Mouse (Mus musculus): Measurements from ENCODE around the gene Zfp57. TPM values are rescaled to one million over a fixed set of nuclear protein-coding genes. Genes with fewer than 3 reads are reported as not detected.

The Zfp57 gene
- polyA plus RNA-seq, 1 experiment from 2014 or later: 252 TPM

- 70% methylated on average over 7 of the region's 7 CpGs for WGBS
- H3K4me1 ChIP-seq: peaks cover 65% of the 10 kb centered on the region
- 0 out of 2 replicates have a peak overlapping the region, but pooled peaks have one; percentile 97 for H3K27ac ChIP-seq (replicated peaks)
- ATAC-seq (ENCODE audit: low FRiP score): no peak
- peak overlapping the region; percentile 48 for H3K9ac ChIP-seq (replicated peaks)
- peak overlapping the region; percentile 84 for H3K4me2 ChIP-seq
- H3K9me3 ChIP-seq (replicated peaks): no peaks in the 10 kb centered on the region
- H3K4me3 ChIP-seq (replicated peaks): peak overlapping the region; percentile 90
- no peaks in the 10 kb centered on the region for H3K36me3 ChIP-seq
- no peaks in the 10 kb centered on the region for H3K27me3 ChIP-seq (replicated peaks)
Measured at GRCm38 (mm10) chr17:37048383-37048782, 47.4 kb downstream of the Zfp57 start.

GRCm38 (mm10) chr17:37049570-37050310 is 48.8 kb downstream of the Zfp57 start:
- Histone ChIP-seq H3K4me3 (replicated peaks) (peak overlapping the region; percentile 75), H3K4me2 (peak overlapping the region; percentile 84), H3K9ac (replicated peaks) (peak overlapping the region; percentile 95), H3K27me3 (replicated peaks) (no peaks in the 10 kb centered on the region), H3K36me3 (peaks cover 11% of the 10 kb centered on the region), H3K4me1 (peaks cover 65% of the 10 kb centered on the region), H3K27ac (replicated peaks) (peak overlapping the region; percentile 86), H3K9me3 (replicated peaks) (no peaks in the 10 kb centered on the region)
- peak; percentile 20 for ATAC-seq (ENCODE audit: low FRiP score)
- 2% methylated on average over 39 of the region's 39 CpGs for WGBS

GRCm38 (mm10) chr17:37050399-37050798 is 49.4 kb downstream of the Zfp57 start:
- Histone ChIP-seq H3K27me3 (replicated peaks) (no peaks in the 10 kb centered on the region), H3K4me3 (replicated peaks) (peak overlapping the region; percentile 75), H3K4me1 (peaks cover 61% of the 10 kb centered on the region), H3K9me3 (replicated peaks) (no peaks in the 10 kb centered on the region), H3K36me3 (peaks cover 17% of the 10 kb centered on the region), H3K9ac (replicated peaks) (peak overlapping the region; percentile 95), H3K27ac (replicated peaks) (peak overlapping the region; percentile 86), H3K4me2 (peak overlapping the region; percentile 84)
- under 1% methylated on average over 22 of the region's 22 CpGs for WGBS
- ATAC-seq (ENCODE audit: low FRiP score): peak; percentile 74

GRCm38 (mm10) chr17:37050876-37051275 is 49.9 kb downstream of the Zfp57 start:
- peak; percentile 25 for ATAC-seq (ENCODE audit: low FRiP score)
- Histone ChIP-seq H3K36me3 (peaks cover 22% of the 10 kb centered on the region), H3K9me3 (replicated peaks) (no peaks in the 10 kb centered on the region), H3K4me2 (peak overlapping the region; percentile 84), H3K4me1 (peaks cover 61% of the 10 kb centered on the region), H3K27me3 (replicated peaks) (no peaks in the 10 kb centered on the region), H3K9ac (replicated peaks) (peak overlapping the region; percentile 95), H3K4me3 (replicated peaks) (peak overlapping the region; percentile 75), H3K27ac (replicated peaks) (peak overlapping the region; percentile 86)
- 2% methylated on average over 27 of the region's 27 CpGs for WGBS

- peaks cover 61% of the 10 kb centered on the region for H3K4me1 ChIP-seq
- no peaks in the 10 kb centered on the region for H3K27me3 ChIP-seq (replicated peaks)
- 51% methylated on average over 4 of the region's 4 CpGs for WGBS
- H3K4me3 ChIP-seq (replicated peaks): peak overlapping the region; percentile 75
- H3K4me2 ChIP-seq: peak overlapping the region; percentile 84
- peaks cover 31% of the 10 kb centered on the region for H3K36me3 ChIP-seq
- no peaks in the 10 kb centered on the region for H3K9me3 ChIP-seq (replicated peaks)
- no peak overlapping the region for H3K27ac ChIP-seq (replicated peaks)
- ATAC-seq (ENCODE audit: low FRiP score): no peak
- peak overlapping the region; percentile 95; the same call in 1 of the 2 replicates for H3K9ac ChIP-seq (replicated peaks)
Measured at GRCm38 (mm10) chr17:37051745-37052144, 50.8 kb downstream of the Zfp57 start.

GRCm38 (mm10) chr17:37056957-37057356 is 56.0 kb downstream of the Zfp57 start:
- ATAC-seq (ENCODE audit: low FRiP score): no peak
- no peak overlapping the region for H3K27ac ChIP-seq (replicated peaks)
- 68% methylated on average over 6 of the region's 6 CpGs for WGBS
- H3K4me2 ChIP-seq: no peak overlapping the region
- H3K4me1 ChIP-seq: peaks cover 17% of the 10 kb centered on the region
- peaks cover 69% of the 10 kb centered on the region for H3K36me3 ChIP-seq
- H3K9me3 ChIP-seq (replicated peaks): no peaks in the 10 kb centered on the region
- no peak overlapping the region for H3K9ac ChIP-seq (replicated peaks)
- H3K4me3 ChIP-seq (replicated peaks): no peak overlapping the region
- H3K27me3 ChIP-seq (replicated peaks): no peaks in the 10 kb centered on the region

Other genes starting within 250 kb of the Zfp57 start
- not detected in 2 replicates for gene H2-M10.5, start 228.3 kb upstream of the Zfp57 start, polyA plus RNA-seq (2015; fragmentation: Nextera tagmentation; extraction: Ambion mirVana)
- gene H2-M10.6, start 189.0 kb upstream of the Zfp57 start, polyA plus RNA-seq (2015; fragmentation: Nextera tagmentation; extraction: Ambion mirVana): not detected in 2 replicates
- 51.2 and 52.0 TPM in 2 replicates for gene Trim26, start 164.0 kb upstream of the Zfp57 start, polyA plus RNA-seq (2015; fragmentation: Nextera tagmentation; extraction: Ambion mirVana)
- 0.73 and 0.82 TPM in 2 replicates for gene Trim15, start 134.0 kb upstream of the Zfp57 start, polyA plus RNA-seq (2015; fragmentation: Nextera tagmentation; extraction: Ambion mirVana)
- 1.4 and 1.9 TPM in 2 replicates for gene Trim10, start 131.6 kb upstream of the Zfp57 start, polyA plus RNA-seq (2015; fragmentation: Nextera tagmentation; extraction: Ambion mirVana)
- gene Trim40, start 111.0 kb upstream of the Zfp57 start, polyA plus RNA-seq (2015; fragmentation: Nextera tagmentation; extraction: Ambion mirVana): not detected in 2 replicates
- gene Trim31, start 103.0 kb upstream of the Zfp57 start, polyA plus RNA-seq (2015; fragmentation: Nextera tagmentation; extraction: Ambion mirVana): 2.2 TPM in 1 of 2 replicates, not detected in the other
- 1.9 and 2.0 TPM in 2 replicates for gene Rnf39, start 58.2 kb upstream of the Zfp57 start, polyA plus RNA-seq (2015; fragmentation: Nextera tagmentation; extraction: Ambion mirVana)
- 155 and 168 TPM in 2 replicates for gene Ppp1r11, start 49.4 kb upstream of the Zfp57 start, polyA plus RNA-seq (2015; fragmentation: Nextera tagmentation; extraction: Ambion mirVana)
- 59.2 and 62.9 TPM in 2 replicates for gene Znrd1, start 42.6 kb upstream of the Zfp57 start, polyA plus RNA-seq (2015; fragmentation: Nextera tagmentation; extraction: Ambion mirVana)
- 5.5 and 5.8 TPM in 2 replicates for gene Znrd1as, start 42.6 kb upstream of the Zfp57 start, polyA plus RNA-seq (2015; fragmentation: Nextera tagmentation; extraction: Ambion mirVana)
- gene 2410137M14Rik, start 19.9 kb upstream of the Zfp57 start, polyA plus RNA-seq (2015; fragmentation: Nextera tagmentation; extraction: Ambion mirVana): 0.27 TPM in 1 of 2 replicates, not detected in the other
- 2.5 and 2.7 TPM in 2 replicates for gene H2-M5, start 11.6 kb upstream of the Zfp57 start, polyA plus RNA-seq (2015; fragmentation: Nextera tagmentation; extraction: Ambion mirVana)
- 1.5 and 2.0 TPM in 2 replicates for gene Mog, start 22.2 kb downstream of the Zfp57 start, polyA plus RNA-seq (2015; fragmentation: Nextera tagmentation; extraction: Ambion mirVana)
- 77.9 and 90.1 TPM in 2 replicates for gene Gabbr1, start 44.8 kb downstream of the Zfp57 start, polyA plus RNA-seq (2015; fragmentation: Nextera tagmentation; extraction: Ambion mirVana)
- gene Olfr90, start 87.3 kb downstream of the Zfp57 start, polyA plus RNA-seq (2015; fragmentation: Nextera tagmentation; extraction: Ambion mirVana): 0.06 TPM in 1 of 2 replicates, not detected in the other
- not detected in 2 replicates for gene Olfr91, start 97.1 kb downstream of the Zfp57 start, polyA plus RNA-seq (2015; fragmentation: Nextera tagmentation; extraction: Ambion mirVana)
- not detected in 2 replicates for gene Olfr92, start 118.9 kb downstream of the Zfp57 start, polyA plus RNA-seq (2015; fragmentation: Nextera tagmentation; extraction: Ambion mirVana)
- gene Olfr93, start 160.3 kb downstream of the Zfp57 start, polyA plus RNA-seq (2015; fragmentation: Nextera tagmentation; extraction: Ambion mirVana): not detected in 2 replicates
- gene Ubd, start 192.7 kb downstream of the Zfp57 start, polyA plus RNA-seq (2015; fragmentation: Nextera tagmentation; extraction: Ambion mirVana): 3.8 TPM in 1 of 2 replicates, not detected in the other
- gene Olfr94, start 199.8 kb downstream of the Zfp57 start, polyA plus RNA-seq (2015; fragmentation: Nextera tagmentation; extraction: Ambion mirVana): 0.14 and 0.19 TPM in 2 replicates
- gene Olfr95, start 212.0 kb downstream of the Zfp57 start, polyA plus RNA-seq (2015; fragmentation: Nextera tagmentation; extraction: Ambion mirVana): 0.04 TPM in 1 of 2 replicates, not detected in the other
- not detected in 2 replicates for gene Olfr96, start 219.0 kb downstream of the Zfp57 start, polyA plus RNA-seq (2015; fragmentation: Nextera tagmentation; extraction: Ambion mirVana)
- not detected in 2 replicates for gene Olfr97, start 236.2 kb downstream of the Zfp57 start, polyA plus RNA-seq (2015; fragmentation: Nextera tagmentation; extraction: Ambion mirVana)